Mouse (Mus musculus) ZHBTc4 (cell line): Measurements from ENCODE around the gene Nxph1.
A peak's percentile ranks its signal among the peaks of the same experiment; 100 is the strongest.

ENCODE experiments used
- DNase-seq: peaks from one replicate; pipeline ENCODE4 v3.0.0-alpha.2; 2011; ENCODE audit warnings: low read depth, low spot score

The Nxph1 gene

GRCm38 (mm10) chr6:9124321-9124914 is 176.2 kb downstream of the Nxph1 start:
- no peak for DNase-seq

GRCm38 (mm10) chr6:9133589-9134279 is 185.5 kb downstream of the Nxph1 start:
- DNase-seq = no peak

DNA sequence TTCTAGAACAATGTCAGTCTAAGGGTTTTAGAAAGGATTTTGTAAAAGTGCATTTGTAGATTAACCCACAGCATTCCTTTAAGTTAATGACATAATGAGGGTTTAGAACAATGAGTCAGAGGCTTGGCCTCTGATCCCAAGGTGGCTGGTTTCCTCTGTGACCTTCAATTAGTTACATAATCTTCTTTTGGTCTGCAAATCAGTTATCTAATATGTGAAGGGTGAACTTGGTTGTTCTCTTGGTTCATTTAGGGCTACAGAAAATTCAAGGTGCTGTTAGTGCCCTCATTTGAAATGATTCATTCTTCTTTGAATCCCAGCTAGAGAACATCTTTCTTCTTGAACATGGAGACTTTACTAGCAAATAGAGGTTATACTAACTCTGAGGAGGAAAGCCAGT is 199.7 kb downstream of the Nxph1 start:
- peak; percentile 3 for DNase-seq

DNA sequence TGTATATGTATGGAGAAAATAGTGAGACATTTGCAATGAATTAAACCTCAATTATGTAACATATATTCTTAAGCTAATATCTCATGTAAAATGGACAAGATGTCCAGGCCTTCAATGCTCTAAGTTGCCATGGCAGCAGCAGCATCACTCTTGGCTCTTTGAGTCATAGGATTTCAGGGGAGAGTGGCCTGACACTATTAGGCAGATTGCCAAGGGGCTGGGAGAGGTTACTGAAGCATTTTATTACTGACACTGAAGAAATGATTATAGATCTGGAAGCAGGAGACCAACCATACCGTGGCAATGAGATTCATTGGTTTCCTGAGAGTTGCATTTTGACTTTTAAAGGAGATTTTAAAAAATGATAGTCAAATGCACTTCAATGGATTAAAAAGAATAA is 201.6 kb downstream of the Nxph1 start:
- DNase-seq = no peak

DNA sequence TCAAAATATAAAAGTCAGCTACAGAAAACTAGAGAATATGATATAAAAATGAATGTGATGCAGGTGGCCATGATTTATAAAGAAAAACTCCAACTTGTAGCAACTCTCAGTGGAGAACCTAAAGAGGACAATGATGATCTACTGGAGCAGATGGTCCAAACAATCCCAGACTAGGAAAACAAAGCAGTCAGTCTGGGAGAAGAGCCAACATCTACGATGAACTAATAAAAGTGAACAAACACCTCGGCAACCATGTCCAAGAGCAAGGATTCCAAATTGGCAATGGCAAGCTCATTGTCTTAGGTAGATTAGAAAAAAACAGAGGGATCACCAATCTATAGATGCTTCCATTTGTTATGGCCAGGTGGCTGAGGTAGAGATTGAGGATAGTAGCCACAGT is 211.0 kb downstream of the Nxph1 start:
- no peak for DNase-seq

GRCm38 (mm10) chr6:9182477-9182876 is 234.2 kb downstream of the Nxph1 start:
- peak; percentile 3 for DNase-seq

DNA sequence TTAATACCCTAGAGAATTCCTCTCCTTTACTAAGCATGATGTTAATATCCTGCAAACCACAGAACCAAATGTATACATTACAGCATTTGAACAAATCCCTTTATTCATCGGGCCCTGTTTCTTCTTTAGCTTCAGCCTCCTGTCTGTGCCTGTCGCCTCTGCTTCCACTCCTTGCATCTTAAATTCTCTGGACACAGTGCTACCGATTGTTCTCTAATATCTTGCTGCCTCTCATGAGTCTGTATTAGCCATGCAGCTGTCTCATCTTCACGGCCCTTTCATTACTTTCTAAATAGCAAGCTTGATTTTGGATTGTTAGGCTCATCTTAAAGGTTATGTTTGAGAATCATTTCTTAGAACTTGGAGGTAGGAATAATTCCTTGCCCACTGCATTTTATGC is 262.5 kb downstream of the Nxph1 start:
- no peak for DNase-seq

- no peak for DNase-seq
Measured at GRCm38 (mm10) chr6:9220724-9221453, 272.7 kb downstream of the Nxph1 start.

- peak; percentile 53 for DNase-seq
Measured at GRCm38 (mm10) chr6:9234802-9235201, 286.6 kb downstream of the Nxph1 start.

DNA sequence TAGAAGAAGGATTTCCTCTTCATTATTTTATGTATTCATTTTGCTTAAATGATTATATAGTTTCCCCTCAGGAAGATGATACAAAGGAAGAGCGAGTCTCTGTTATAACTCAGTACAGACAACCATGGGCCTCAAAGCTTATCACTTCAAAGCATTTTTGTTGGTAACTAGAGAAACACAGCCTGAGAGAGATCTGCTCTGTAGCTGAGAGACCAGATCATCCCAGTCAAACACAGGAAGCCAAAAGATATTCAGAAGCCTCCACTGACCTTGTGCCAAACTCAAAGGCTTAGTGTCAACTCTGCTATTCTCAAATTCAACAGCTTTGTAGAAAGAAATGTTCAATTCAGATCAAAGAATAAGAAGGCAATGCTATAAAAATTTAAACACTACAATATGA is 319.8 kb downstream of the Nxph1 start:
- DNase-seq = no peak
